25 mouse cellular contexts compared by ENCODE assay signal in genomic region chr4:31463130-31463698, GRCm38 (mm10).
"Had no signal": no experiment of that assay in that cellular context is flagged by ENCODE, and none has a peak within 500 bp of the region (broad histone marks: within the 10 kb centered on the region; RNA-seq: fewer than 3 reads in every experiment).

No protein-coding gene starts in this region.

- H3K4me3 ChIP-seq: layer of hippocampus, adult 2 months; limb, embryonic 10.5 days; limb, embryonic 13.5 days; liver, embryonic 12.5 days; liver, embryonic 15.5 days; lung, embryonic 15.5 days; megakaryocyte, embryonic 14.5 days; midbrain, embryonic 10.5 days; midbrain, embryonic 13.5 days; myocyte; neural tube, embryonic 13.5 days had no signal

- ATAC-seq: liver, embryonic 12.5 days; midbrain, embryonic 13.5 days; midbrain, embryonic 16.5 days had no signal

- DNase-seq: kidney, postnatal 25 days; layer of hippocampus, adult 9-11 months; liver; lung, adult 18-20 months; lung, postnatal 14 days; retina, postnatal 1 day; right cerebral cortex, postnatal 25 days; spleen, adult 18-20 months; thymus, adult 2 months; thymus, postnatal 14 days; thymus, postnatal 4 days had no signal

- H3K36me3 ChIP-seq: limb, embryonic 10.5 days; limb, embryonic 13.5 days; liver, embryonic 12.5 days; liver, embryonic 15.5 days; lung, embryonic 15.5 days; midbrain, embryonic 10.5 days; midbrain, embryonic 13.5 days; neural tube, embryonic 13.5 days had no signal

- H3K9me3 ChIP-seq: limb, embryonic 10.5 days; limb, embryonic 13.5 days; liver, embryonic 12.5 days; liver, embryonic 15.5 days; lung, embryonic 15.5 days; midbrain, embryonic 10.5 days; midbrain, embryonic 13.5 days; neural tube, embryonic 13.5 days had no signal

- H3K4me2 ChIP-seq: limb, embryonic 13.5 days; liver, embryonic 12.5 days; liver, embryonic 15.5 days; lung, embryonic 15.5 days; midbrain, embryonic 13.5 days; neural tube, embryonic 13.5 days had no signal

- H3K27me3 ChIP-seq: limb, embryonic 13.5 days; liver, embryonic 12.5 days; liver, embryonic 15.5 days; lung, embryonic 15.5 days; megakaryocyte, embryonic 14.5 days; midbrain, embryonic 13.5 days; neural tube, embryonic 13.5 days had no signal

- H3K9ac ChIP-seq: limb, embryonic 13.5 days; liver, embryonic 12.5 days; liver, embryonic 15.5 days; lung, embryonic 15.5 days; midbrain, embryonic 13.5 days; neural tube, embryonic 13.5 days had no signal

- H3K4me1 ChIP-seq: limb, embryonic 10.5 days; limb, embryonic 13.5 days; liver, embryonic 12.5 days; liver, embryonic 15.5 days; lung, embryonic 15.5 days; megakaryocyte, embryonic 14.5 days; midbrain, embryonic 10.5 days; midbrain, embryonic 13.5 days had no signal

- H3K27ac ChIP-seq: kidney, postnatal 0 days; layer of hippocampus, adult 2 months; limb, embryonic 10.5 days; limb, embryonic 13.5 days; liver, embryonic 12.5 days; liver, embryonic 15.5 days; lung, embryonic 15.5 days; macrophage; midbrain, embryonic 10.5 days; midbrain, embryonic 13.5 days; neural tube, embryonic 13.5 days had no signal
